Mouse (Mus musculus): ENCODE data around the gene 3110040N11Rik. TPM values are rescaled to one million over a fixed set of nuclear protein-coding genes. Genes with fewer than 3 reads are reported as not detected.

3110040N11Rik gene
- polyA plus RNA-seq, 1 experiment from 2014 or later = 49.8 TPM

GRCm38 (mm10) chr7:81732183-81733089 lies 56.8 kb downstream of the 3110040N11Rik start:
- 86% methylated on average over 12 of the region's 12 CpGs for WGBS
- Histone ChIP-seq H3K27ac (replicated peaks) (no peak overlapping the region), H3K4me2 (no peak overlapping the region), H3K4me1 (replicated peaks) (no peaks in the 10 kb centered on the region), H3K9me3 (no peaks in the 10 kb centered on the region), H3K4me3 (no peak overlapping the region), H3K9ac (no peak overlapping the region), H3K27me3 (no peaks in the 10 kb centered on the region), H3K36me3 (no peaks in the 10 kb centered on the region)
- no peak for ATAC-seq (ENCODE audit: low FRiP score, low read depth)

Other genes starting within 250 kb of the 3110040N11Rik start
- gene Fsd2, start 222.5 kb downstream of the 3110040N11Rik start, polyA plus RNA-seq (2015; fragmentation: Nextera tagmentation; extraction: Ambion mirVana) = 0.12 and 0.29 TPM in 2 replicates
- 5.5 and 6.6 TPM in 2 replicates for gene Whamm, start 218.2 kb downstream of the 3110040N11Rik start, polyA plus RNA-seq (2015; fragmentation: Nextera tagmentation; extraction: Ambion mirVana)
- 29.6 and 34.4 TPM in 2 replicates for gene Homer2, start 82.0 kb downstream of the 3110040N11Rik start, polyA plus RNA-seq (2015; fragmentation: Nextera tagmentation; extraction: Ambion mirVana)
- gene Ramac, start 26.6 kb downstream of the 3110040N11Rik start, polyA plus RNA-seq (2015; fragmentation: Nextera tagmentation; extraction: Ambion mirVana) = 129 and 137 TPM in 2 replicates
- gene Btbd1, start 40.0 kb upstream of the 3110040N11Rik start, polyA plus RNA-seq (2015; fragmentation: Nextera tagmentation; extraction: Ambion mirVana) = 90.5 and 93.8 TPM in 2 replicates
- gene Gm10160, start 66.3 kb upstream of the 3110040N11Rik start, polyA plus RNA-seq (2015; fragmentation: Nextera tagmentation; extraction: Ambion mirVana) = not detected in 2 replicates
- gene Tm6sf1, start 69.5 kb upstream of the 3110040N11Rik start, polyA plus RNA-seq (2015; fragmentation: Nextera tagmentation; extraction: Ambion mirVana) = 11.7 and 11.8 TPM in 2 replicates
- gene Hdgfl3, start 145.0 kb upstream of the 3110040N11Rik start, polyA plus RNA-seq (2015; fragmentation: Nextera tagmentation; extraction: Ambion mirVana) = 57.0 and 59.0 TPM in 2 replicates
- gene Bnc1, start 202.8 kb upstream of the 3110040N11Rik start, polyA plus RNA-seq (2015; fragmentation: Nextera tagmentation; extraction: Ambion mirVana) = 0.36 and 0.69 TPM in 2 replicates